8 mouse cellular contexts compared by ENCODE assay signal in genomic region chr4:119294415-119295133, GRCm38 (mm10). TPM values are rescaled to one million over a fixed set of nuclear protein-coding genes. Genes with fewer than 3 reads are reported as not detected.
DNase-seq lines count a peak whose midpoint lies in the region; ATAC-seq and TF ChIP-seq lines count a peak whose summit lies in the region.

Gene Ybx1 (minus strand): TSS chr4:119294604.

- peak within 1 kb of the TSS; percentile 94 for H3K27ac ChIP-seq in forebrain, embryonic 12.5 days
- peak within 1 kb of the TSS; percentile 89 for H3K27ac ChIP-seq in heart, postnatal 0 days (ENCODE audit: low read depth)
- H3K27ac ChIP-seq in liver, embryonic 16.5 days (ENCODE audit: low read length), result peak within 1 kb of the TSS; percentile 76
- peak within 1 kb of the TSS; percentile 94 for H3K27ac ChIP-seq in neural tube, embryonic 13.5 days (replicated peaks)
- peak within 1 kb of the TSS; percentile 89 for H3K27ac ChIP-seq in testis, adult 2 months (ENCODE audit: control insufficient read depth, insufficient read depth, low read depth, low read length)

- peak; percentile 99 for DNase-seq in c-Kit-positive CD71-positive TER-119-positive erythroid progenitor cells, embryonic 14.5 days (ENCODE audit: low spot score)
- DNase-seq in heart, postnatal 0 days (ENCODE audit: low spot score), result peak; percentile 99
- DNase-seq in kidney, postnatal 4 days, result peak; percentile 100

- under 1% methylated on average over 58 of the region's 61 CpGs for WGBS in forebrain, embryonic 12.5 days
- WGBS in heart, postnatal 0 days, result under 1% methylated on average over 61 of the region's 61 CpGs
- WGBS in liver, embryonic 16.5 days (ENCODE audit: insufficient replicate concordance), result under 1% methylated on average over 61 of the region's 61 CpGs
- under 1% methylated on average over 61 of the region's 61 CpGs for WGBS in neural tube, embryonic 13.5 days

- H3K27me3 ChIP-seq in E14TG2a.4 (ENCODE audit: insufficient read depth, low read length), result no peaks in the 10 kb centered on the region
- no peaks in the 10 kb centered on the region for H3K27me3 ChIP-seq in forebrain, embryonic 12.5 days
- no peaks in the 10 kb centered on the region for H3K27me3 ChIP-seq in heart, postnatal 0 days (ENCODE audit: control insufficient read depth, insufficient read depth, low read length)
- no peaks in the 10 kb centered on the region for H3K27me3 ChIP-seq in liver, embryonic 16.5 days (ENCODE audit: control insufficient read depth, insufficient read depth, low read depth, low read length)
- H3K27me3 ChIP-seq in neural tube, embryonic 13.5 days, result no peaks in the 10 kb centered on the region
- H3K27me3 ChIP-seq in testis, adult 2 months (ENCODE audit: control insufficient read depth, insufficient read depth, low read length), result no peaks in the 10 kb centered on the region

- peak within 1 kb of the TSS; percentile 97 for H3K4me3 ChIP-seq in E14TG2a.4 (replicated peaks; ENCODE audit: low read length)
- peak within 1 kb of the TSS; percentile 100 for H3K4me3 ChIP-seq in forebrain, embryonic 12.5 days (replicated peaks)
- H3K4me3 ChIP-seq in heart, postnatal 0 days (ENCODE audit: low read depth, low read length), result peak within 1 kb of the TSS; percentile 91
- H3K4me3 ChIP-seq in liver, embryonic 16.5 days (ENCODE audit: low read depth, low read length), result peak within 1 kb of the TSS; percentile 81
- peak within 1 kb of the TSS; percentile 97 for H3K4me3 ChIP-seq in neural tube, embryonic 13.5 days
- peak within 1 kb of the TSS; percentile 95 for H3K4me3 ChIP-seq in testis, adult 2 months (ENCODE audit: control insufficient read depth, low read depth, low read length)

- H3K9ac ChIP-seq in forebrain, embryonic 12.5 days, result peak within 1 kb of the TSS; percentile 99
- H3K9ac ChIP-seq in heart, postnatal 0 days (replicated peaks; ENCODE audit: low read depth, low read length), result peak within 1 kb of the TSS; percentile 88
- H3K9ac ChIP-seq in liver, embryonic 16.5 days (ENCODE audit: low read depth, low read length), result peak within 1 kb of the TSS; percentile 81
- H3K9ac ChIP-seq in neural tube, embryonic 13.5 days, result peak within 1 kb of the TSS; percentile 95

- peak within 1 kb of the TSS; percentile 83 for H3K4me2 ChIP-seq in forebrain, embryonic 12.5 days
- H3K4me2 ChIP-seq in heart, postnatal 0 days (ENCODE audit: low read depth, low read length), result peak within 1 kb of the TSS; percentile 87
- peak within 1 kb of the TSS; percentile 83 for H3K4me2 ChIP-seq in liver, embryonic 16.5 days (ENCODE audit: low read depth, low read length)
- peak within 1 kb of the TSS; percentile 76 for H3K4me2 ChIP-seq in neural tube, embryonic 13.5 days

- ATAC-seq in forebrain, embryonic 12.5 days (ENCODE audit: low FRiP score), result peak; percentile 99
- ATAC-seq in heart, postnatal 0 days (ENCODE audit: insufficient read depth, low read depth), result peak; percentile 99
- ATAC-seq in liver, embryonic 16.5 days (ENCODE audit: low read depth), result peak; percentile 98
- ATAC-seq in neural tube, embryonic 13.5 days (ENCODE audit: low read depth), result peak; percentile 99

- H3K36me3 ChIP-seq in E14TG2a.4 (ENCODE audit: insufficient read depth, low read length), result peaks cover 44% of the 10 kb centered on the region
- H3K36me3 ChIP-seq in forebrain, embryonic 12.5 days (replicated peaks), result peaks cover 10% of the 10 kb centered on the region
- 0 out of 2 replicates have a peak, but pooled peaks cover 4% of the 10 kb centered on the region for H3K36me3 ChIP-seq in heart, postnatal 0 days (replicated peaks; ENCODE audit: control insufficient read depth, insufficient read depth, low read length)
- peaks cover 5% of the 10 kb centered on the region for H3K36me3 ChIP-seq in liver, embryonic 16.5 days (ENCODE audit: control insufficient read depth, insufficient read depth)
- peaks cover 6% of the 10 kb centered on the region; the same call in 1 of the 2 replicates for H3K36me3 ChIP-seq in neural tube, embryonic 13.5 days
- no peaks in the 10 kb centered on the region for H3K36me3 ChIP-seq in testis, adult 2 months (ENCODE audit: control insufficient read depth, insufficient read depth, low read length)

- H3K4me1 ChIP-seq in E14TG2a.4 (replicated peaks; ENCODE audit: low read depth, low read length), result peaks cover 57% of the 10 kb centered on the region
- peaks cover 26% of the 10 kb centered on the region for H3K4me1 ChIP-seq in forebrain, embryonic 12.5 days
- H3K4me1 ChIP-seq in heart, postnatal 0 days (ENCODE audit: control insufficient read depth, insufficient read depth), result peaks cover 11% of the 10 kb centered on the region
- peaks cover 26% of the 10 kb centered on the region for H3K4me1 ChIP-seq in liver, embryonic 16.5 days (ENCODE audit: control insufficient read depth, low read depth, low read length)
- H3K4me1 ChIP-seq in neural tube, embryonic 13.5 days (replicated peaks), result peaks cover 39% of the 10 kb centered on the region
- H3K4me1 ChIP-seq in testis, adult 2 months (ENCODE audit: control insufficient read depth, insufficient read depth, low read length), result peaks cover 12% of the 10 kb centered on the region

- TF ChIP-seq EP300 in heart, postnatal 0 days (IDR thresholded peaks at IDR 0.05; ENCODE audit: low read depth), result peak; percentile 83; the same call in 1 of the 2 replicates

- no peak for TF ChIP-seq CTCF in E14TG2a.4 (conservative IDR thresholded peaks at IDR 0.05; ENCODE audit: low read length)
- no peak for TF ChIP-seq CTCF in heart, postnatal 0 days (IDR thresholded peaks at IDR 0.05; ENCODE audit: low read depth)
- no peak for TF ChIP-seq CTCF in testis, adult 2 months (IDR thresholded peaks at IDR 0.05; ENCODE audit: control insufficient read depth, insufficient read depth, insufficient replicate concordance, low read depth, low read length)

- peak; percentile 80 for TF ChIP-seq POLR2A in testis, adult 2 months (IDR thresholded peaks at IDR 0.05; ENCODE audit: control insufficient read depth, low read depth, low read length)

- H3K9me3 ChIP-seq in E14TG2a.4 (ENCODE audit: low read length), result no peaks in the 10 kb centered on the region
- H3K9me3 ChIP-seq in forebrain, embryonic 12.5 days, result no peaks in the 10 kb centered on the region
- no peaks in the 10 kb centered on the region for H3K9me3 ChIP-seq in heart, postnatal 0 days (replicated peaks; ENCODE audit: control insufficient read depth, low read length)
- H3K9me3 ChIP-seq in liver, embryonic 16.5 days (replicated peaks; ENCODE audit: control insufficient read depth, low read length), result no peaks in the 10 kb centered on the region
- H3K9me3 ChIP-seq in neural tube, embryonic 13.5 days, result no peaks in the 10 kb centered on the region

RNA-seq across cellular contexts. Expression of gene Ybx1, which starts in this region (rescaled TPM):
- 1,255 and 1,318 TPM in 2 replicates for polyA plus RNA-seq in forebrain, embryonic 12.5 days (2016; fragmentation: Nextera tagmentation; extraction: Ambion mirVana)
- total RNA-seq in heart, postnatal 0 days (2014; rRNA removed; ENCODE audit: low replicate concordance), result 292 and 309 TPM in 2 replicates
- 515 and 546 TPM in 2 replicates for polyA plus RNA-seq in heart, postnatal 0 days (2015; fragmentation: Nextera tagmentation; extraction: Ambion mirVana)
- 150 and 152 TPM in 2 replicates for polyA plus RNA-seq in liver, embryonic 16.5 days (2015; fragmentation: Nextera tagmentation; extraction: Ambion mirVana)
- 873 and 888 TPM in 2 replicates for polyA plus RNA-seq in neural tube, embryonic 13.5 days (2015; fragmentation: Nextera tagmentation; extraction: Ambion mirVana)
- polyA plus RNA-seq in testis, adult 2 months (2012; rRNA removed), result 821 and 914 TPM in 2 replicates

Comparison
In these comparisons a context has a peak if more than half of its experiments do, and no peak if none do; other contexts are left out.
1. Peak in every context shown above with its lines: DNase-seq, ATAC-seq, H3K4me3 ChIP-seq and H3K27ac ChIP-seq.